Mouse (Mus musculus): ENCODE measurements around the gene Shc4. TPM values are rescaled to one million over a fixed set of nuclear protein-coding genes. Genes with fewer than 3 reads are reported as not detected.
A peak's percentile ranks its signal among the peaks of the same experiment; 100 is the strongest.

The Shc4 gene
- polyA plus RNA-seq, 1 experiment from 2014 or later: 2.1 TPM

DNA sequence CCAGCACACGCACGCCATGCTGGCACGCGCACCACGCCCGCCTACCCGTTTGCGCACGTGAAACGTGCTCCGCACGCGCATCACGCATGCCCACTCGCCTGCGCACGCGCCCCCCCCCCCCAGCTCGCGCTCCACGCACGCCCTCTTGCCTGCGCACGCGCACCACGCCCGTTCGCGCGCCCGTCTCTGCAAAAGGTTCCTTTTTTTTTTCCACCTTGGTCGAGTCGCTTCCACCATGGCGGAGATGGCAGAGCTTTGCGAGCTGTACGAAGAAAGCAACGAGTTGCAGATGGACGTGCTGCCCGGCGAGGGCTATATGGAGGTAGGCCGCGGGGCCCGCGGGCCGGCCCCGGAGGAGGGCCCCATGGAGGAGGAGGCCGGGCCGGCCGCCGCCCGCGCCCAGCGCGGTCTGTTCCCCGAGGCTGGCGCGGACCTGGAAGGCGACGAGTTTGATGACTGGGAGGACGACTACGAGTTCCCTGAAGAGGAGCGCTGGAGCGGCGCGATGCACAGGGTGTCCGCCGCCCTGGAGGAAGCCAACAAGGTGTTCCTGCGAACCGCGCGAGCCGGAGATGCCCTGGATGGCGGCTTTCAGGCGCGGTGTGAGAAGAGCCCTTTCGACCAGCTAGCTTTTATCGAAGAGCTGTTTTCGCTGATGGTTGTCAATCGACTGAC lies 50.9 kb downstream of the Shc4 start, which contains the start of gene Eid1:
Gene Eid1, plus strand, starts transcription at position 139 of the 675 bp plus-strand sequence.
- H3K4me1 ChIP-seq (ENCODE audit: control insufficient read depth, insufficient read depth, low read length): peaks cover 5% of the 10 kb centered on the region; the same call in 1 of the 2 replicates
- peak within 1 kb of the TSS; percentile 94 for H3K9ac ChIP-seq (ENCODE audit: low read length)
- H3K9me3 ChIP-seq (ENCODE audit: control insufficient read depth, low read length): no peaks in the 10 kb centered on the region
- DNase-seq (ENCODE audit: low spot score): peak; percentile 89
- H3K27me3 ChIP-seq (ENCODE audit: control insufficient read depth, insufficient read depth, low read length): no peaks in the 10 kb centered on the region
- H3K27ac ChIP-seq (ENCODE audit: low read depth, low read length): peak within 1 kb of the TSS; percentile 88
- under 1% methylated on average over 54 of the region's 79 CpGs for WGBS
- H3K36me3 ChIP-seq (ENCODE audit: control insufficient read depth, insufficient read depth, low read length): no peaks in the 10 kb centered on the region
- ATAC-seq (ENCODE audit: insufficient read depth, low FRiP score, low TSS enrichment): peak; percentile 86
- peak within 1 kb of the TSS; percentile 74 for H3K4me2 ChIP-seq (ENCODE audit: low read depth)
- peak within 1 kb of the TSS; percentile 82 for H3K4me3 ChIP-seq (ENCODE audit: low read depth, low read length)

GRCm38 (mm10) chr2:125672568-125672956 lies 51.4 kb downstream of the Shc4 start:
- Histone ChIP-seq H3K4me3 (ENCODE audit: low read depth, low read length) (peak overlapping the region; percentile 82), H3K9ac (ENCODE audit: low read length) (peak overlapping the region; percentile 94), H3K4me1 (ENCODE audit: control insufficient read depth, insufficient read depth, low read length) (peaks cover 5% of the 10 kb centered on the region; the same call in 1 of the 2 replicates), H3K36me3 (ENCODE audit: control insufficient read depth, insufficient read depth, low read length) (no peaks in the 10 kb centered on the region), H3K27ac (ENCODE audit: low read depth, low read length) (0 out of 2 replicates have a peak overlapping the region, but pooled peaks have one; percentile 88), H3K27me3 (ENCODE audit: control insufficient read depth, insufficient read depth, low read length) (no peaks in the 10 kb centered on the region), H3K9me3 (ENCODE audit: control insufficient read depth, low read length) (no peaks in the 10 kb centered on the region), H3K4me2 (ENCODE audit: low read depth) (peak overlapping the region; percentile 74)
- DNase-seq (ENCODE audit: low spot score) (no peak), ATAC-seq (ENCODE audit: insufficient read depth, low FRiP score, low TSS enrichment) (peak; percentile 76)
- WGBS: 26% methylated on average over 8 of the region's 20 CpGs

- 51% methylated on average over 1 of the region's 1 CpGs for WGBS
- ATAC-seq (ENCODE audit: insufficient read depth, low FRiP score, low TSS enrichment): no peak
These were observed 53.1 kb downstream of the Shc4 start for GRCm38 (mm10) chr2:125670846-125671245.

DNA sequence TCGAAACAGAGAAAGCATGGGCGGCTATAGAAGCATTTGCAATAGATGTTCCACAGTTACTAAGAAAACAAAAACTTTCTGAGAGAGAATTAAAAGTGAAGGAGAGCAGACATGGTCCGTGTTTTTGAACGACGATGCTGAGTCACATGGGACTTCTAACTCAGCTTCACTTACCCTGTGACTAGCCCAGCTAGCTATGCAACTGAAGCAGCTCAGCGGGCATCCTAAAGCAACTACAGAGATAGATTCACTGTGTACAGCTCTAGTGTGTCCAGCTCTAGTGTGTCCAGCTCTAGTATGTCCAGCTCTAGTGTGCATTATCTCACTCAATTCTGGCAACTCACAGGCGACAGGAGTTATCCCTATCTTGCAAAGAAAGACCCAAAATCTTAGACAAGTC lies 56.2 kb downstream of the Shc4 start:
- ATAC-seq (ENCODE audit: insufficient read depth, low FRiP score, low TSS enrichment): no peak
- no peaks in the 10 kb centered on the region for H3K27me3 ChIP-seq (ENCODE audit: control insufficient read depth, insufficient read depth, low read length)
- H3K4me1 ChIP-seq (ENCODE audit: control insufficient read depth, insufficient read depth, low read length): no peaks in the 10 kb centered on the region
- no peak overlapping the region for H3K9ac ChIP-seq (ENCODE audit: low read length)
- no peak for DNase-seq (ENCODE audit: low spot score)
- H3K4me3 ChIP-seq (ENCODE audit: low read depth, low read length): no peak overlapping the region
- no peak overlapping the region for H3K27ac ChIP-seq (ENCODE audit: low read depth, low read length)
- no peaks in the 10 kb centered on the region for H3K36me3 ChIP-seq (ENCODE audit: control insufficient read depth, insufficient read depth, low read length)
- WGBS: 89% methylated on average over 7 of the region's 7 CpGs
- no peaks in the 10 kb centered on the region for H3K9me3 ChIP-seq (ENCODE audit: control insufficient read depth, low read length)
- no peak overlapping the region for H3K4me2 ChIP-seq (ENCODE audit: low read depth)

More at GRCm38 (mm10) chr2:125670846-125671245, 53.1 kb downstream of the Shc4 start:
- H3K27me3 ChIP-seq (ENCODE audit: control insufficient read depth, insufficient read depth, low read length): no peaks in the 10 kb centered on the region
- H3K9ac ChIP-seq (ENCODE audit: low read length): no peak overlapping the region
- no peak for DNase-seq (ENCODE audit: low spot score)
- H3K4me1 ChIP-seq (ENCODE audit: control insufficient read depth, insufficient read depth, low read length): peaks cover 5% of the 10 kb centered on the region; the same call in 1 of the 2 replicates
- H3K9me3 ChIP-seq (ENCODE audit: control insufficient read depth, low read length): no peaks in the 10 kb centered on the region
- no peak overlapping the region for H3K27ac ChIP-seq (ENCODE audit: low read depth, low read length)
- H3K4me2 ChIP-seq (ENCODE audit: low read depth): no peak overlapping the region
- no peak overlapping the region for H3K4me3 ChIP-seq (ENCODE audit: low read depth, low read length)
- H3K36me3 ChIP-seq (ENCODE audit: control insufficient read depth, insufficient read depth, low read length): no peaks in the 10 kb centered on the region

GRCm38 (mm10) chr2:125667184-125667583 lies 56.8 kb downstream of the Shc4 start:
- DNase-seq (ENCODE audit: low spot score) (no peak), ATAC-seq (ENCODE audit: insufficient read depth, low FRiP score, low TSS enrichment) (no peak)
- H3K4me3 ChIP-seq (ENCODE audit: low read depth, low read length): no peak overlapping the region
- H3K36me3 ChIP-seq (ENCODE audit: control insufficient read depth, insufficient read depth, low read length): no peaks in the 10 kb centered on the region
- no peak overlapping the region for H3K4me2 ChIP-seq (ENCODE audit: low read depth)
- H3K9ac ChIP-seq (ENCODE audit: low read length): no peak overlapping the region
- no peak overlapping the region for H3K27ac ChIP-seq (ENCODE audit: low read depth, low read length)
- WGBS: 72% methylated on average over 5 of the region's 5 CpGs
- H3K9me3 ChIP-seq (ENCODE audit: control insufficient read depth, low read length): no peaks in the 10 kb centered on the region
- no peaks in the 10 kb centered on the region for H3K4me1 ChIP-seq (ENCODE audit: control insufficient read depth, insufficient read depth, low read length)
- no peaks in the 10 kb centered on the region for H3K27me3 ChIP-seq (ENCODE audit: control insufficient read depth, insufficient read depth, low read length)

GRCm38 (mm10) chr2:125666668-125667067 lies 57.3 kb downstream of the Shc4 start:
- DNase-seq (ENCODE audit: low spot score): no peak
- Histone ChIP-seq H3K9me3 (ENCODE audit: control insufficient read depth, low read length) (no peaks in the 10 kb centered on the region), H3K9ac (ENCODE audit: low read length) (no peak overlapping the region), H3K27ac (ENCODE audit: low read depth, low read length) (no peak overlapping the region), H3K36me3 (ENCODE audit: control insufficient read depth, insufficient read depth, low read length) (no peaks in the 10 kb centered on the region), H3K4me1 (ENCODE audit: control insufficient read depth, insufficient read depth, low read length) (no peaks in the 10 kb centered on the region), H3K27me3 (ENCODE audit: control insufficient read depth, insufficient read depth, low read length) (no peaks in the 10 kb centered on the region), H3K4me2 (ENCODE audit: low read depth) (no peak overlapping the region), H3K4me3 (ENCODE audit: low read depth, low read length) (no peak overlapping the region)
- 85% methylated on average over 4 of the region's 4 CpGs for WGBS
- ATAC-seq (ENCODE audit: insufficient read depth, low FRiP score, low TSS enrichment): no peak

DNA sequence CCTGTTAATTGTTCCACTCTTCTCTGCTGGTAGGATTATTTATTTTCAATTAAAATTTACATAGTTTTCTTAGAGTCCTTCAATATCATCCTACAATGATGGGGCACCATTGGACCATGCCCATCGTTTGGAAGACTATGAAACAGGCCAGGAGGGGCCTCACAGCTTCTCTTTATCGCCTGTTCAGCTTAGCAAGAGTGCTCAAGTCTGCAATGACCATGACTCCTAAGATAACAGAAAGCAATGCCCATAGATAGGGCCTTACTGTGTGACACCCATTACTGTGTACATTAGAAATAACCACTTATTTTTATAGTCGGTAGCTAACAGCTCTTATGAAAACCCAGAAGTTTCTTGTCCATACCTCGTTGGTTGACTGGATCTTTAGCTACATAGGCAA lies 58.0 kb downstream of the Shc4 start:
- WGBS: 92% methylated on average over 4 of the region's 4 CpGs
- H3K4me3 ChIP-seq (ENCODE audit: low read depth, low read length): no peak overlapping the region
- no peaks in the 10 kb centered on the region for H3K36me3 ChIP-seq (ENCODE audit: control insufficient read depth, insufficient read depth, low read length)
- DNase-seq (ENCODE audit: low spot score) (no peak), ATAC-seq (ENCODE audit: insufficient read depth, low FRiP score, low TSS enrichment) (no peak)
- H3K9ac ChIP-seq (ENCODE audit: low read length): no peak overlapping the region
- no peaks in the 10 kb centered on the region for H3K9me3 ChIP-seq (ENCODE audit: control insufficient read depth, low read length)
- H3K27ac ChIP-seq (ENCODE audit: low read depth, low read length): no peak overlapping the region
- H3K27me3 ChIP-seq (ENCODE audit: control insufficient read depth, insufficient read depth, low read length): no peaks in the 10 kb centered on the region
- H3K4me2 ChIP-seq (ENCODE audit: low read depth): no peak overlapping the region
- no peaks in the 10 kb centered on the region for H3K4me1 ChIP-seq (ENCODE audit: control insufficient read depth, insufficient read depth, low read length)

GRCm38 (mm10) chr2:125665213-125665612 lies 58.7 kb downstream of the Shc4 start:
- Histone ChIP-seq H3K4me1 (ENCODE audit: control insufficient read depth, insufficient read depth, low read length) (no peaks in the 10 kb centered on the region), H3K27me3 (ENCODE audit: control insufficient read depth, insufficient read depth, low read length) (no peaks in the 10 kb centered on the region), H3K9ac (ENCODE audit: low read length) (no peak overlapping the region), H3K4me2 (ENCODE audit: low read depth) (no peak overlapping the region), H3K27ac (ENCODE audit: low read depth, low read length) (no peak overlapping the region), H3K4me3 (ENCODE audit: low read depth, low read length) (no peak overlapping the region), H3K9me3 (ENCODE audit: control insufficient read depth, low read length) (no peaks in the 10 kb centered on the region), H3K36me3 (ENCODE audit: control insufficient read depth, insufficient read depth, low read length) (no peaks in the 10 kb centered on the region)
- ATAC-seq (ENCODE audit: insufficient read depth, low FRiP score, low TSS enrichment) (no peak), DNase-seq (ENCODE audit: low spot score) (no peak)
- 89% methylated on average over 5 of the region's 5 CpGs for WGBS

DNA sequence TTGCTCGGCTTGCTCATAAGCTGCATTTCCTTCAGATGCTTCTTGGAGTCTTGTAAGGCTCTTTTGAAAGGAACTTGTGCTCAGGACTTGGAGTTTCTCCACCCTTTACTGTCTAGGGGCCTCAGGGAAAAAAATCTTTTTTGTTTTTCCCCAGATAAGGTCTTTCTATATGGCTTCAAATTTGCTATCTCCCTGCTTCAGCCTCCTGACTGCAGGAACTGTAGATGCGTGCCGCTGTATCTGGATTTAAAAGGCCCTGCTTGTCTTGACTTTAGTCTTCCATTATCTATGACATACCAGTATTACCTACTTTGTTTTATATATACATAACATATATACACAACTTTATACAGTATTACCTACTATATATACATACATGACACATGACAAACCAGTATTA lies 61.4 kb downstream of the Shc4 start:
- Histone ChIP-seq H3K9ac (ENCODE audit: low read length) (no peak overlapping the region), H3K27me3 (ENCODE audit: control insufficient read depth, insufficient read depth, low read length) (no peaks in the 10 kb centered on the region), H3K4me2 (ENCODE audit: low read depth) (no peak overlapping the region), H3K9me3 (ENCODE audit: control insufficient read depth, low read length) (no peaks in the 10 kb centered on the region), H3K4me1 (ENCODE audit: control insufficient read depth, insufficient read depth, low read length) (no peaks in the 10 kb centered on the region), H3K27ac (ENCODE audit: low read depth, low read length) (no peak overlapping the region), H3K36me3 (ENCODE audit: control insufficient read depth, insufficient read depth, low read length) (no peaks in the 10 kb centered on the region), H3K4me3 (ENCODE audit: low read depth, low read length) (no peak overlapping the region)
- DNase-seq (ENCODE audit: low spot score) (no peak), ATAC-seq (ENCODE audit: insufficient read depth, low FRiP score, low TSS enrichment) (no peak)
- 90% methylated on average over 3 of the region's 3 CpGs for WGBS

Data from neural tube, embryonic 11.5 days (tissue).